ENCODE assay signal across 13 mouse cellular contexts in the genomic region with DNA sequence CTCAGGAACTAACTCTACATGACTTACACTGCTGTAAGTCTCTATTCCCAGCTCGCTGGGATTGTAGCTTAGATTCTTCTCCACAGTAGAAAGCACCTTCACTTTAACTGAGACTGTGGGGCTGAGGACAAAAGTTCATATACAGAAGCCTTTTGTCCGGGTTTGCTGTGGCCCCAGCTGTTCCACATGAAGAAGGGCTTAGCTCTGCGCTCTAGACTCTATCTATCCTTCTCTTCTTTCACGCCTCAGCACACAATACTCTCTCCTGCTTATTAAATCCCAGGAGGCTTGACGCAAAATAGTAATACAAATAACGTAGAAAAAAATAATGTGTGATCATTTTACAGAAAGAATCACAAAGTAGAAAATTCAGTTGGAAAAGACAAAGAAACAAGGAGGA.
DNase-seq lines count a peak whose midpoint lies in the region; ATAC-seq lines count a peak whose summit lies in the region.
"Had no signal": no experiment of that assay in that cellular context is flagged by ENCODE, and none has a peak within 500 bp of the region (broad histone marks: within the 10 kb centered on the region; RNA-seq: fewer than 3 reads in every experiment).

No protein-coding gene starts in this region.

- H3K27ac ChIP-seq in forebrain, embryonic 12.5 days: peak overlapping the region; percentile 85
- H3K27ac ChIP-seq in limb, embryonic 13.5 days: no peak overlapping the region

- no peak overlapping the region for H3K9ac ChIP-seq in forebrain, embryonic 12.5 days
- no peak overlapping the region for H3K9ac ChIP-seq in limb, embryonic 13.5 days

- peak; percentile 49 for ATAC-seq in forebrain, embryonic 12.5 days (ENCODE audit: low FRiP score)
- no peak for ATAC-seq in limb, embryonic 13.5 days (ENCODE audit: low FRiP score, low read depth)
- ATAC-seq in megakaryocyte, adult 5-6 weeks (ENCODE audit: poor library complexity, severe bottlenecking): no peak

- H3K4me1 ChIP-seq in forebrain, embryonic 12.5 days: peaks cover 16% of the 10 kb centered on the region
- 0 out of 2 replicates have a peak, but pooled peaks cover 3% of the 10 kb centered on the region for H3K4me1 ChIP-seq in limb, embryonic 13.5 days

- H3K4me2 ChIP-seq in forebrain, embryonic 12.5 days: peak overlapping the region; percentile 52
- H3K4me2 ChIP-seq in limb, embryonic 13.5 days (replicated peaks): 0 out of 2 replicates have a peak overlapping the region, but pooled peaks have one; percentile 36
- H3K4me2 ChIP-seq: liver, embryonic 11.5 days had no signal

- H3K36me3 ChIP-seq in forebrain, embryonic 12.5 days (replicated peaks): no peaks in the 10 kb centered on the region
- no peaks in the 10 kb centered on the region for H3K36me3 ChIP-seq in limb, embryonic 13.5 days

- no peaks in the 10 kb centered on the region for H3K9me3 ChIP-seq in forebrain, embryonic 12.5 days
- no peaks in the 10 kb centered on the region for H3K9me3 ChIP-seq in limb, embryonic 13.5 days

- peak overlapping the region; percentile 20 for H3K4me3 ChIP-seq in forebrain, embryonic 12.5 days (replicated peaks)
- no peak overlapping the region for H3K4me3 ChIP-seq in limb, embryonic 13.5 days

- 15% methylated on average over 6 of the region's 6 CpGs for WGBS in forebrain, embryonic 12.5 days
- WGBS in limb, embryonic 13.5 days: 68% methylated on average over 6 of the region's 6 CpGs

- DNase-seq in cerebellum, postnatal 10 days: peak; percentile 16 to 36
- no peak for DNase-seq in cerebellum, postnatal 4 days (ENCODE audit: low spot score in 2 of 2)
- peak; percentile 11 for DNase-seq in Muller cell, postnatal 12 days (ENCODE audit: inconsistent ontology term)
- DNase-seq in spleen, postnatal 14 days (ENCODE audit: low spot score in 2 of 2): no peak
- no peak for DNase-seq in gastrocnemius, adult 8-10 months (ENCODE audit: low spot score in 2 of 2)
- DNase-seq: heart, adult 18-20 months; kidney, adult 9 months; lung, postnatal 10 days; thymus, postnatal 14 days had no signal

- H3K27me3 ChIP-seq in forebrain, embryonic 12.5 days: peaks cover 5% of the 10 kb centered on the region; the same call in 1 of the 2 replicates
- H3K27me3 ChIP-seq in limb, embryonic 13.5 days: no peaks in the 10 kb centered on the region

Comparison
In these comparisons a context has a peak if more than half of its experiments do, and no peak if none do; other contexts are left out.
1. DNase-seq: peak in cerebellum, postnatal 10 days (2 of 2) and Muller cell, postnatal 12 days (single experiment); none in cerebellum, postnatal 4 days (0 of 2), spleen, postnatal 14 days (0 of 2) and gastrocnemius, adult 8-10 months (0 of 2).